Comparison of ENCODE assay signal across 13 mouse cellular contexts in genomic region chr2:132425576-132425975, GRCm38 (mm10). TPM values are rescaled to one million over a fixed set of nuclear protein-coding genes. Genes with fewer than 3 reads are reported as not detected.
"Had no signal": no experiment of that assay in that cellular context is flagged by ENCODE, and none has a peak within 500 bp of the region (broad histone marks: within the 10 kb centered on the region; RNA-seq: fewer than 3 reads in every experiment).

No protein-coding gene starts in this region.

- DNase-seq: kidney, postnatal 14 days; layer of hippocampus, postnatal 36 days; lung, adult 18-20 months; lung, postnatal 4 days; thymus, postnatal 4 days had no signal

- H3K4me1 ChIP-seq: midbrain, embryonic 10.5 days had no signal

- H3K9me3 ChIP-seq: limb, embryonic 15.5 days; midbrain, embryonic 10.5 days had no signal

- ATAC-seq: intestine, postnatal 0 days; lung, postnatal 0 days; midbrain, embryonic 16.5 days had no signal

- H3K27me3 ChIP-seq: limb, embryonic 15.5 days had no signal

- H3K36me3 ChIP-seq: limb, embryonic 15.5 days; midbrain, embryonic 10.5 days had no signal

- H3K4me3 ChIP-seq: limb, embryonic 15.5 days; midbrain, embryonic 10.5 days had no signal

- H3K9ac ChIP-seq: limb, embryonic 15.5 days; liver, embryonic 14.5 days had no signal

- H3K27ac ChIP-seq: limb, embryonic 15.5 days; liver, embryonic 14.5 days; midbrain, embryonic 10.5 days; stomach, postnatal 0 days had no signal

- H3K4me2 ChIP-seq: limb, embryonic 15.5 days had no signal

RNA-seq across cellular contexts. Expression of gene Prokr2, which starts 40.3 kb away (rescaled TPM):
- total RNA-seq: megakaryocyte, adult 5-6 weeks had no signal
- polyA plus RNA-seq: lung, postnatal 0 days; stomach, postnatal 0 days had no signal
